Comparison of ENCODE assay signal across 11 mouse cellular contexts in the genomic region with DNA sequence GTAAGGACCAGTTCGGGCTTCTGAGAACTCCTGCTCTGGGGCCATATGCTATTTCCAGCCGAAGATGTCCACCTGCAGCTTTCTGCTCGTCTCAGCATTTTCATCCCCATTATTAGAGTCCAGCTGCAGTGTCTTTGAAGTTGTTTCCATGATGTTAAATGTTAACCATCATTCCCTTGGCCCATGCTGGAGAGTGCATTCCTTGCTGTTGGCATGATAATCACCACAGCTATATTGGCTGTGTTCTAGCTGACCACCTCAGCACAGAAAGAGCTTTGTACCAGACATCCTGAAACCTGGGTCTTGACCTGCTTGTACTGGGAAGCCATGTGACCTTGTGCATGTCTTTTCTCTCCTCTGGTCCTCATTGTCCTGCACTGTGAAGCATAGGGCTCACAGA.
"Had no signal": no experiment of that assay in that cellular context is flagged by ENCODE, and none has a peak within 500 bp of the region (broad histone marks: within the 10 kb centered on the region; RNA-seq: fewer than 3 reads in every experiment).

No protein-coding gene starts in this region.

- H3K4me3 ChIP-seq: hindbrain, embryonic 15.5 days; left cerebral cortex, adult 2 months; limb, embryonic 10.5 days; liver, embryonic 13.5 days; lung, embryonic 15.5 days; midbrain, embryonic 12.5 days had no signal

- DNase-seq: liver, embryonic 13.5 days; liver, postnatal 0 days; thymus, adult 18-20 months; thymus, postnatal 14 days had no signal

- H3K9me3 ChIP-seq: hindbrain, embryonic 15.5 days; limb, embryonic 10.5 days; liver, embryonic 13.5 days; lung, embryonic 15.5 days; midbrain, embryonic 12.5 days had no signal

- H3K36me3 ChIP-seq: hindbrain, embryonic 15.5 days; limb, embryonic 10.5 days; liver, embryonic 13.5 days; lung, embryonic 15.5 days; midbrain, embryonic 12.5 days had no signal

- ATAC-seq: intestine, embryonic 16.5 days; liver, postnatal 0 days had no signal

- H3K27ac ChIP-seq: hindbrain, embryonic 15.5 days; left cerebral cortex, adult 2 months; limb, embryonic 10.5 days; liver, embryonic 13.5 days; lung, embryonic 15.5 days; midbrain, embryonic 12.5 days; stomach, postnatal 0 days had no signal

- H3K27me3 ChIP-seq: lung, embryonic 15.5 days had no signal

- H3K4me2 ChIP-seq: hindbrain, embryonic 15.5 days; liver, embryonic 13.5 days; lung, embryonic 15.5 days; midbrain, embryonic 12.5 days had no signal

- H3K9ac ChIP-seq: hindbrain, embryonic 15.5 days; liver, embryonic 13.5 days; liver, postnatal 0 days; lung, embryonic 15.5 days; midbrain, embryonic 12.5 days had no signal
